Mouse (Mus musculus) forebrain, embryonic 10.5 days (tissue): ENCODE measurements around the gene Prtg. TPM values are rescaled to one million over a fixed set of nuclear protein-coding genes. Genes with fewer than 3 reads are reported as not detected.

Experiments
- DNase-seq: peaks from one replicate; pipeline ENCODE4 v3.0.0-alpha.2; 2017; ENCODE audit warnings: low spot score; ENCODE audit errors: extremely low spot score
- H3K27ac ChIP-seq: fragments of 300-500 bp; sonication (generic); 2 replicates; pipeline ENCODE4 v1.5.1; 2016; ENCODE audit warnings: mild to moderate bottlenecking
- H3K27me3 ChIP-seq: fragments of 300-500 bp; sonication (generic); 2 replicates; pipeline ENCODE4 v1.6.1; 2016; ENCODE audit warnings: mild to moderate bottlenecking; ENCODE audit not compliant: poor library complexity, severe bottlenecking
- H3K36me3 ChIP-seq: fragments of 300-500 bp; sonication (generic); replicated peaks from 2 replicates; pipeline ENCODE4 v1.6.1; 2016; ENCODE audit warnings: mild to moderate bottlenecking, moderate library complexity
- H3K4me1 ChIP-seq: fragments of 300-500 bp; sonication (generic); 2 replicates; pipeline ENCODE4 v1.6.1; 2016
- H3K4me3 ChIP-seq: fragments of 300-500 bp; sonication (generic); 2 replicates; pipeline ENCODE4 v1.5.1; 2016; ENCODE audit warnings: mild to moderate bottlenecking, moderate library complexity
- H3K9me3 ChIP-seq: fragments of 300-500 bp; sonication (generic); 2 replicates; pipeline ENCODE4 v1.6.1; 2016; ENCODE audit warnings: mild to moderate bottlenecking, moderate library complexity
- WGBS: fragments of 180-500 bp; shearing (Covaris S2); methylation state at CpG from one replicate; pipeline ENCODE4 v1.1.7; 2016; 5-methylcytosine and 5-hydroxymethylcytosine counted together
- polyA plus RNA-seq: library from polyadenylated mRNA; unstranded; fragments of >200 nt; fragmentation: Nextera tagmentation; extraction: Ambion mirVana; gene quantifications from 2 replicates; pipeline ENCODE4 v1.2.1, GENCODE M21; 2016

The Prtg gene
- 10.1 and 11.5 TPM in 2 replicates for polyA plus RNA-seq

DNA sequence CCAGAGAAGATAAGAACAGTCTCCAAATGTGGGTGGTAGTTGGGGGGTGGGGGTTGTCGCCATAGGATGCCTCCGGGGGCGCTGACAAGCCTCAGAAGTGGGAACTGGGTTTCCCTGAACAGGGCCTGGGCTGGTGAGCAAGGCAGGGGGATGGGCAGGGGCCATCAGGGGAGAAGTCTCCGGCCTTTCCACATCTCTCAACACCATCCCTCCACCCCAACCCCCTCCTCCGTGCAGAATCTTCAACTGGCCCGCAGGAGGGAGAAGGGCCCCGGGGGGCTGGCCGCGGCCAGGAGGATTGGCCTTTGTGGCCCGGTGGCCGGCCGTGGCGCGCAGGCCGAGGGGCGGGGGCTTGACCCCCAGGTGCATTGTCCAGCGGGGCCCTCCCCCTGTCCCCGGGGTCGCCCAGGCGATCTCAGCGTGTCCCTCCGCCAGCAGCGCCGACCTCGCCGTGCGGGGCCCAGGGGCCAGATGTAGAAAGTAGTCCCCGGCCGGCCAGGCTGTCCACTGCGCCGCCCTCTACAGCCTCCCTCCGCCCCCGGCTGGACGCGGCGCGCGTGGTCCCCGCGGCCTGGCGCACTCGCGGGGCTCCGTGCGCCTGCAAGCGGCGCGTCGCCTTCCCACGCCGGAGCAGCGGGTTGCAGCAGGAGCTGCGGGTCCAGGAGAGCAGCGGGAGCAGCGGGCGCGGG, at the start of gene Prtg:
Gene Prtg (plus strand): TSS at position 144 of the 689 bp plus-strand sequence.
- peak within 1 kb of the TSS; percentile 99 for H3K27ac ChIP-seq
- H3K9me3 ChIP-seq: no peaks in the 10 kb centered on the region
- under 1% methylated on average over 54 of the region's 57 CpGs for WGBS
- peaks cover 21% of the 10 kb centered on the region for H3K36me3 ChIP-seq
- peak; percentile 86 for DNase-seq
- no peaks in the 10 kb centered on the region for H3K27me3 ChIP-seq
- peaks cover 68% of the 10 kb centered on the region for H3K4me1 ChIP-seq
- H3K4me3 ChIP-seq: peak within 1 kb of the TSS; percentile 97

DNA sequence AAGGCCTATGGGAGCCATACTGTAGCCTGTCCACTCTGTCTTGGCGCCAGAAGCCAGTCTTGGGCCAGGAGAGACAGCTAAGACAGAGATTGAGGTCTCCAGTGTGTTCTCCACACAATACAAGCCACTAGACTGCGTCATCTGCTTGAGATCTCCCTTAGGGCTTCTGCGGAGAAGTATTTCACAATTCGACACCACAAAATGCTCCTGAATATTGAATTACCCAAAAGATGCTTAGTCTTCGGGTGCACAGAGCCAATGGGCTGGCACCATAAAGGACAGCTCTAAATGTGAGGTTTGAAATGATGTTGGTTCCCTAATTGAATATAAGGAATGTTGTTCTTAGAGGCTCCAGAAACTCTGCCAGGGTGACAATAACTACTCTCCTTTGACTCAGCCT, 49.5 kb upstream of the Prtg start:
- WGBS: 92% methylated on average over 5 of the region's 5 CpGs
- no peak overlapping the region for H3K4me3 ChIP-seq
- DNase-seq: no peak
- H3K27me3 ChIP-seq: no peaks in the 10 kb centered on the region
- no peak overlapping the region for H3K27ac ChIP-seq
- no peaks in the 10 kb centered on the region for H3K36me3 ChIP-seq
- H3K4me1 ChIP-seq: peaks cover 37% of the 10 kb centered on the region
- H3K9me3 ChIP-seq: no peaks in the 10 kb centered on the region

GRCm38 (mm10) chr9:72758705-72759131, 48.0 kb upstream of the Prtg start:
- Histone ChIP-seq H3K27ac (no peak overlapping the region), H3K9me3 (no peaks in the 10 kb centered on the region), H3K27me3 (no peaks in the 10 kb centered on the region), H3K36me3 (no peaks in the 10 kb centered on the region), H3K4me3 (no peak overlapping the region), H3K4me1 (peaks cover 34% of the 10 kb centered on the region)
- WGBS: 62% methylated on average over 8 of the region's 8 CpGs
- DNase-seq: no peak

DNA sequence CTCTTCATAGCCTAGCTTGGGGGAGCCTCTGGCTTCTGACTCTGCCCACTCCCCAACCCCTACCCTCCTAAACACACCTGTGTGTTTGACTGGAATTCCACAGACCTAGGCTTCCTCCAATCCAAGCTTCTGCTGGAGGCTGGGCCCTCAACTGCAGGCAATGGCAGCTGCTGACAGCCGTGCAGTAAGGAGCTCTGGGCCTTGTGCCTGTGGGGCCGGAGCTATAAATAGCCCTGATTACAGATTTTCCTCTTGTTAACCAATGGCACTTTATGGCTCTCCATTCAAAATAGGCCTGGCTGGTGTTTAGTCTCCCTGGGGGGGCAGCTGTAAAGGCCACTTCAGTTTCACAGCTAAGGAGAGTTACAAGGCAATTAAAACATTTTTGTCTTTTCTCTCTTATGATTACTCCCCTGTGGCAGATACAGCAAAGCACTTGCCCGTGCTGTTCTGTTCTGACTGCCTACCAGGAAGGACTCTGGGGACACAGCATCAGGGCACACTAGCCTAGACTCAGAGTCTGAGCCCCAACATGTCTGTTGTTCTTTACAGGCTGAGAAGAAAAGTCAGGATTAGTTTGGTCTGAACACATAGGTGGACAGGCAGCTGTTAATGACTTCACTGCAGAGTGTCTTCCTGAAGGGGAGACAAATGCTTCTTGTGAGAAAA, 43.5 kb upstream of the Prtg start:
- Histone ChIP-seq H3K9me3 (no peaks in the 10 kb centered on the region), H3K4me1 (peaks cover 39% of the 10 kb centered on the region), H3K27ac (no peak overlapping the region; the same call in 1 of the 2 replicates), H3K27me3 (no peaks in the 10 kb centered on the region), H3K4me3 (no peak overlapping the region), H3K36me3 (no peaks in the 10 kb centered on the region)
- 36% methylated on average over 3 of the region's 3 CpGs for WGBS
- DNase-seq: no peak

- WGBS: 3% methylated on average over 17 of the region's 17 CpGs
- DNase-seq: peak; percentile 89
- Histone ChIP-seq H3K4me3 (peak overlapping the region; percentile 46), H3K27me3 (no peaks in the 10 kb centered on the region), H3K36me3 (no peaks in the 10 kb centered on the region), H3K9me3 (no peaks in the 10 kb centered on the region), H3K27ac (peak overlapping the region; percentile 86), H3K4me1 (peaks cover 31% of the 10 kb centered on the region)
Observed at GRCm38 (mm10) chr9:72766789-72767349, 39.8 kb upstream of the Prtg start.

DNA sequence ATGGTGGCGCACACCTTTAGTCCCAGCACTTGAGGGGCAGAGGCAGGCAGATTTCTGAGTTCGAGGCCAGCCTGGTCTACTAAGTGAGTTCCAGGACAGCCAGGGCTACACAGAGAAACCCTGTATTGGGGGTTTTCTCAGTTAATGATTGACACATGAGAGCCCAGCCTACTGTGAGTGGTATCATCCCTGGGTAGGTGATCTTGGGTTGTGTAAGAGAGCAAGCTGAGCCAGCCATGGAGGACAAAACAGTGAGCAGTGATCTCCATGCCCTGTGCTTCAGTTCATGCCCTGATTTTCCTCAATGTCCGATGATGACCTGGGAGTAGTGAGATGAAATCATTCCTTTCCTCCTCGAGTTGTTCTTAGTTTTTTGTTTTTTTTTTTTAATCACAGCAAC, 31.7 kb upstream of the Prtg start:
- Histone ChIP-seq H3K36me3 (no peaks in the 10 kb centered on the region), H3K27me3 (no peaks in the 10 kb centered on the region), H3K4me3 (no peak overlapping the region), H3K9me3 (no peaks in the 10 kb centered on the region), H3K27ac (no peak overlapping the region), H3K4me1 (peaks cover 15% of the 10 kb centered on the region)
- DNase-seq: no peak
- WGBS: 97% methylated on average over 4 of the region's 4 CpGs

DNA sequence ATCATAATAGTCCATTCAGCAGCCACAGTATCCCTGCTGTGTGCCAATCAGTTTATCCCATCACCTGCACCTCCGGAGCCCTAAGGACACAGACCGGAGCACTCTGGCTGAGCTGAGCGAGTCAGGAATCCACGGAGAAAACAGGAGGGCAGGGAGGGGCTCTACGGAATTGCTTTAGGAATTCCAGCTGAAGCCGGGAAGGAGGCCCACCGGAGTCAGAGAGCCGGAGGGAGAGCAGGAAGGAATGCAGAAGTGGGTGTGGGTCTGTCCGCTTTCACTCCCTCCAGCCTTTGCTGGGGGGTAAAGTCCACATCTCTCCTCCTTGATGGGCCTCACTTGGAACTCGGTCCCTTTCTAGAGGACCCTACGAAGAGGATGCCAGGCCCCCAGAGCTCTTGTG, 27.7 kb upstream of the Prtg start:
- H3K27me3 ChIP-seq: no peaks in the 10 kb centered on the region; the same call in 1 of the 2 replicates
- no peak for DNase-seq
- H3K27ac ChIP-seq: no peak overlapping the region
- peaks cover 39% of the 10 kb centered on the region for H3K4me1 ChIP-seq
- H3K36me3 ChIP-seq: no peaks in the 10 kb centered on the region
- H3K4me3 ChIP-seq: no peak overlapping the region
- WGBS: 61% methylated on average over 11 of the region's 11 CpGs
- H3K9me3 ChIP-seq: no peaks in the 10 kb centered on the region

GRCm38 (mm10) chr9:72779733-72780132, 26.9 kb upstream of the Prtg start:
- H3K4me3 ChIP-seq: no peak overlapping the region
- no peaks in the 10 kb centered on the region for H3K36me3 ChIP-seq
- peaks cover 36% of the 10 kb centered on the region for H3K4me1 ChIP-seq
- no peaks in the 10 kb centered on the region for H3K9me3 ChIP-seq
- 1% methylated on average over 4 of the region's 4 CpGs for WGBS
- no peaks in the 10 kb centered on the region; the same call in 1 of the 2 replicates for H3K27me3 ChIP-seq
- H3K27ac ChIP-seq: peak overlapping the region; percentile 2; the same call in 1 of the 2 replicates
- DNase-seq: no peak

- H3K4me1 ChIP-seq: peaks cover 36% of the 10 kb centered on the region
- H3K36me3 ChIP-seq: no peaks in the 10 kb centered on the region
- no peak for DNase-seq
- WGBS: 50% methylated on average over 5 of the region's 5 CpGs
- H3K4me3 ChIP-seq: no peak overlapping the region
- H3K9me3 ChIP-seq: no peaks in the 10 kb centered on the region
- H3K27me3 ChIP-seq: no peaks in the 10 kb centered on the region; the same call in 1 of the 2 replicates
- no peak overlapping the region; the same call in 1 of the 2 replicates for H3K27ac ChIP-seq
Observed at GRCm38 (mm10) chr9:72780694-72781093, 26.0 kb upstream of the Prtg start.

DNA sequence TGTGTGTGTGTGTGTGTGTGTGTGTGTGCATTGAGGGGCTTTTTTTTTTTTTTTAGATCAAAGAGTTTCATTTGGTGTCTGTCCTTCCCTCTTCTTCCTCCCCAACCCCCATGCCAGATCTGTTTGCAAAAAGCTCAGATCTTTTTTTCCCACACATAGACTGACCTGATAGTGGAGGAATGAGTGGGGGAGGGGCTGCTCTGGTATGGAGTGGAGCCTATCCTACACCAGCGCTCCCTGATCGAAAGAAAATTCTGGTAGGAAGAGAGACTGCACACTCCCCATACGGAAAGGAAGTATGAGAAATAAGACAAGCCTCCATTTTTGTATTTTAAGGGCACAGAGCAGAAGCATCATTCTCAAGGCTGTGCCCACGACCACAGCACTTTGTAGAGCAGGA, 25.2 kb upstream of the Prtg start:
- Histone ChIP-seq H3K27me3 (no peaks in the 10 kb centered on the region; the same call in 1 of the 2 replicates), H3K9me3 (no peaks in the 10 kb centered on the region), H3K4me1 (peaks cover 36% of the 10 kb centered on the region), H3K27ac (peak overlapping the region; percentile 16; the same call in 1 of the 2 replicates), H3K36me3 (no peaks in the 10 kb centered on the region), H3K4me3 (no peak overlapping the region)
- WGBS: 63% methylated on average over 4 of the region's 4 CpGs
- no peak for DNase-seq

DNA sequence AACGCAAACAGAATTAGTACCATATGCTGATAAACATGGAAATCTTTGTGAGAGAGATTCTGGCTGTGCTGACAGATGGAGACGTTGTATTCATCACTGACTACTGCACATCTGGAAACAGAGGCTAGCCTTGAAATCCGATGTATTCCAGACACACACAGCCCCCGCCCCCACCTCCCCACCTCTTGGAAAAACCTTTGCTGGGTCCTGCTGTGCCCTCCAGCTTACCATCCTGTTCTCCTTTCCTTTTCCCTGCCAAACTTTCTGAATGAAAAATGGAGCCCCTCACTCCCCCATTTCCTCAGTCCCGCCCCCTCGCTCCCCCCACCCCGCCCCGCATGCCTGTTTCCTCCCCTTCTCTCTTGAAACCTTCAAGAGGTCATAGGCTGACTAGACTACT, 24.6 kb upstream of the Prtg start:
- H3K9me3 ChIP-seq: no peaks in the 10 kb centered on the region
- no peak overlapping the region for H3K4me3 ChIP-seq
- peaks cover 36% of the 10 kb centered on the region for H3K4me1 ChIP-seq
- no peak overlapping the region for H3K27ac ChIP-seq
- H3K36me3 ChIP-seq: no peaks in the 10 kb centered on the region
- H3K27me3 ChIP-seq: no peaks in the 10 kb centered on the region; the same call in 1 of the 2 replicates
- WGBS: 58% methylated on average over 8 of the region's 8 CpGs
- DNase-seq: no peak

GRCm38 (mm10) chr9:72787732-72788131, 18.9 kb upstream of the Prtg start:
- no peak for DNase-seq
- H3K4me1 ChIP-seq: peaks cover 28% of the 10 kb centered on the region
- H3K4me3 ChIP-seq: no peak overlapping the region
- H3K36me3 ChIP-seq: no peaks in the 10 kb centered on the region
- H3K27me3 ChIP-seq: no peaks in the 10 kb centered on the region
- H3K27ac ChIP-seq: no peak overlapping the region
- H3K9me3 ChIP-seq: no peaks in the 10 kb centered on the region
- 84% methylated on average over 1 of the region's 1 CpGs for WGBS
